Mouse (Mus musculus) limb, embryonic 14.5 days (tissue): ENCODE data around the gene Marco. TPM values are rescaled to one million over a fixed set of nuclear protein-coding genes. Genes with fewer than 3 reads are reported as not detected.
A peak's percentile ranks its signal among the peaks of the same experiment; 100 is the strongest.

Experiments
- ATAC-seq: fragments of 200-750 bp; cut with Nextera tagmentation; 2 replicates; pipeline ENCODE4 v1.8.0; 2017; ENCODE audit warnings: low read depth, moderate number of reproducible peaks, moderate TSS enrichment; ENCODE audit not compliant: low FRiP score
- DNase-seq: peaks from one replicate; pipeline ENCODE4 v3.0.0-alpha.2; 2015; ENCODE audit warnings: low spot score
- H3K27ac ChIP-seq: fragments of 300-500 bp; sonication (generic); replicated peaks from 2 replicates; pipeline ENCODE4 v1.5.1; 2014; ENCODE audit warnings: low read depth, mild to moderate bottlenecking, low read length, moderate library complexity, mixed read lengths
- H3K27me3 ChIP-seq: fragments of 300-500 bp; sonication (generic); 2 replicates; pipeline ENCODE4 v1.6.1; 2014; ENCODE audit warnings: low read length, mixed read lengths; ENCODE audit not compliant: control insufficient read depth, insufficient read depth
- H3K36me3 ChIP-seq: fragments of 300-500 bp; sonication (generic); 2 replicates; pipeline ENCODE4 v1.6.1; 2014; ENCODE audit warnings: mild to moderate bottlenecking, low read length, moderate library complexity, mixed read lengths; ENCODE audit not compliant: control insufficient read depth, insufficient read depth
- H3K4me1 ChIP-seq: fragments of 300-500 bp; sonication (generic); 2 replicates; pipeline ENCODE4 v1.6.1; 2014; ENCODE audit warnings: antibody characterized with exemption, low read length, mixed read lengths; ENCODE audit not compliant: control insufficient read depth, insufficient read depth
- H3K4me2 ChIP-seq: fragments of 300-500 bp; sonication (generic); replicated peaks from 2 replicates; pipeline ENCODE4 v1.6.1; 2014; ENCODE audit warnings: low read depth, mild to moderate bottlenecking, low read length, moderate library complexity; ENCODE audit not compliant: severe bottlenecking
- H3K4me3 ChIP-seq: fragments of 300-500 bp; sonication (generic); replicated peaks from 2 replicates; pipeline ENCODE4 v1.5.1; 2014; ENCODE audit warnings: low read length
- H3K9ac ChIP-seq: fragments of 300-500 bp; sonication (generic); 2 replicates; pipeline ENCODE4 v1.6.1; 2014; ENCODE audit warnings: mild to moderate bottlenecking, low read depth, low read length, moderate library complexity; ENCODE audit not compliant: severe bottlenecking
- H3K9me3 ChIP-seq: fragments of 300-500 bp; sonication (generic); 2 replicates; pipeline ENCODE4 v1.6.1; 2016; ENCODE audit warnings: low read length; ENCODE audit not compliant: control insufficient read depth
- POLR2A ChIP-seq: fragments of 200-500 bp; IDR thresholded peaks from 2 replicates; pipeline ENCODE4 v1.8.0; 2012; ENCODE audit warnings: inconsistent platforms, mild to moderate bottlenecking, moderate library complexity, borderline replicate concordance; ENCODE audit not compliant: insufficient read depth, insufficient read length; ENCODE audit errors: extremely low read depth
- WGBS: fragments of 180-500 bp; shearing (Covaris S2); extraction: QIAGEN DNeasy Blood & Tissue Kit; methylation state at CpG from one replicate; pipeline ENCODE4 v1.1.7; 2014; 5-methylcytosine and 5-hydroxymethylcytosine counted together
- polyA plus RNA-seq, 2 experiments: library from polyadenylated mRNA; depleted of rRNA in 1 of 2; stranded (reverse) in 1 of 2; unstranded in 1 of 2; fragments of >200 nt; fragmentation: Nextera tagmentation in 1 of 2; extraction: Ambion mirVana in 1 of 2; gene quantifications; 2 replicates each; pipeline versions ENCODE4 v1.2.1 to v1.2.3; 2012 to 2014

Gene Marco
- polyA plus RNA-seq, 2 experiments, result 0.10 TPM; not detected in 1

DNA sequence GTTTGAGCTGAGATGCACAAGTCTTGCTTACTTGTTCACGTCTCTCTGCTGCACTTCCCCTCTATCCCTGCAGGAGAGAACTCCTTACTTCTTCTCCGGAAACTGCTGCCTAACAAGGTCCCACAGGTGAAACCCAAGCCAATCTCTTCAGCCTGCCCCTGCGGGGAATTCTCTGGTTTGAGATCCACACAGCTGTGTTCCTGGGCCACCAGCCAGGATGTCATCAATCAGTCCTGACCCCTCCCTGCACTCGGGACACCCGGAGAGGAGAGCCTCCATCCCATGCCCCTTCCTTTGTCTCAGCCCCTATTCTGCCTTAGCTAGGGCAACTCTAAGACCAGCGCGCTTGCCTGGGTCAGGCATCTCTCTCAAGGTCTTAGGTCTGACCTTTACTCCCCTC lies 38.1 kb downstream of the Marco start:
- H3K4me2 ChIP-seq, result no peak overlapping the region
- no peaks in the 10 kb centered on the region for H3K4me1 ChIP-seq
- H3K9ac ChIP-seq, result no peak overlapping the region
- no peaks in the 10 kb centered on the region for H3K27me3 ChIP-seq
- H3K36me3 ChIP-seq, result no peaks in the 10 kb centered on the region
- H3K27ac ChIP-seq, result no peak overlapping the region
- no peak overlapping the region for H3K4me3 ChIP-seq
- DNase-seq (peak; percentile 33), ATAC-seq (peak; percentile 50)
- H3K9me3 ChIP-seq, result no peaks in the 10 kb centered on the region
- no peak for TF ChIP-seq POLR2A
- 23% methylated on average over 7 of the region's 7 CpGs for WGBS

DNA sequence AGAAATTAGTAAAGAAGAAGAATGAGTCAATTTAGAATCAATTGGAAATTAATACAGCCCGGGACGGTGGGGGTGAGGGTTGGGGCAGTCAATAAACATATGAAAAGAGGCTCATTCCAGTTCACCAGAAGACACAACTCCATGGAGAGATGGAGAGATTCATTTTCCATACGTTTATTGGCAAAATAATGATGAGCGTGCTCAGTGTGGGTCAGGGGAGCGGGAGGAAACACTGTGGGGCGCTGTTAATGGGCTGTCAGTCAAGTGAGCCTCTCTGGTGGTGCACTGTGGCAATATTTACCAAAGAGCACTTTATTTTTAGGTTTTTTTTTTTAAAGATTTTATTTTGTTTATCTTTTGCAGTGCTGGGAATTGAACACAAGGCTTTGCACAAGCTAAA lies 45.8 kb downstream of the Marco start:
- no peak overlapping the region for H3K4me2 ChIP-seq
- no peaks in the 10 kb centered on the region for H3K27me3 ChIP-seq
- H3K9ac ChIP-seq, result no peak overlapping the region
- no peaks in the 10 kb centered on the region for H3K36me3 ChIP-seq
- no peaks in the 10 kb centered on the region for H3K4me1 ChIP-seq
- H3K4me3 ChIP-seq, result no peak overlapping the region
- H3K27ac ChIP-seq, result no peak overlapping the region
- TF ChIP-seq POLR2A, result no peak
- ATAC-seq (no peak), DNase-seq (no peak)
- 82% methylated on average over 6 of the region's 6 CpGs for WGBS
- H3K9me3 ChIP-seq, result no peaks in the 10 kb centered on the region

DNA sequence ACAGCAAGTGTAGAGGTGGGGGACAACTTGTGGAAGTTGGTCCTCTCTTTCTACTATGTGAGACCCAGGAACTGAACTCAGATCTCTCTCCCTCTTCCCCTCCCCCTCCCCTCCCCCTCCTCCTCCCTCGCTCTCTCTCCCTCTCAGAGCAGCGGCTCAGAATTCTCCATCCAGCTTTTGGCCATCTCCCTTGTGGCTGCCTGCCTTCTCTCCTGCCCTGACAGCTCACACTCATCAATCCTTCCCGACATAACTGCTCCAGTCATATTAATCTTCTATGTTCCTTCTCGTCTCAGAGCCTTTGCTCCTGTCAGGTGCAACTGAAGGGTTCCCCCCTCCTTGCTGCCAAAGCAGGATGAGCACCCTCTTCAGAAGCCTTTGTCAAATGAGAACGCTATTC lies 46.3 kb downstream of the Marco start:
- no peaks in the 10 kb centered on the region for H3K9me3 ChIP-seq
- no peak overlapping the region for H3K4me2 ChIP-seq
- ATAC-seq (no peak), DNase-seq (no peak)
- H3K4me1 ChIP-seq, result no peaks in the 10 kb centered on the region
- no peak for TF ChIP-seq POLR2A
- H3K36me3 ChIP-seq, result no peaks in the 10 kb centered on the region
- no peak overlapping the region for H3K27ac ChIP-seq
- no peak overlapping the region for H3K4me3 ChIP-seq
- H3K9ac ChIP-seq, result no peak overlapping the region
- WGBS, result 69% methylated on average over 4 of the region's 5 CpGs
- no peaks in the 10 kb centered on the region for H3K27me3 ChIP-seq

DNA sequence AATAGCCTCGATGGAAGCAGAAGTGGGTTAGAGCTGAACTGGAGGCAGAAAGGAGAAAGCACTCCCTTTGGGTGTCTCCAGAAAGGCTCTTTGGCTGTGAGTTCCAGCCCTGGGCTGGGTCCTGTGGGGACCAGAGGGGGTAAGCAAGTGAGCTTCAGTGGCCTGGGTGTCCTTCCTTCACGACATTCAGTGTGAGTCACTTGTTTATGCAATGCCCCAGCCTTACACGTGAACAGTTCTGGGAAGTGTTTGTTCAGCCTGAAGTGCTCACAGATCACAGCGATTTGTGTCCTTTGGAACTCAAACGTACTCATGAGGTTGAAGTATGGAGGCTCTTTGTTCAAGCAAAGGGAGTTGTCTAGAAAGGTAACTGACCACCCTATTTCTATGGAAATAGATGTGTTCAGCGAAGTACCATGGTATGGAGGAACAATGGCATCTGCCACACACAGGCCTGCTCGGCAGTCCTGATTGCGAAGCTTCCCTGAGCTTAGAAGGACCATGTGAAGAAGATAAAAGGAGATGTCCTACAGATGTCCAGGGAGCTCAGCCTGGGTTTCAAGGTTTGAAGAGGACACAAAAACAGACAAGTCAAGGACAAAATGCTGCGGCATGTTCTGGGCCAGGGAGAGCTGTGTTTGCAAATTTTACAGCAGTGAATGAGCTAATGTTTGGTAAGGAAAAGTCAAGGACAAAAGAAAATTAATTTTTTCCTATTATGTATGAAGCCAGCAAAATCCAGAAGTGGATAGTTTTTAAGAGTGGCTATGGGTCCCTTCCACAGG lies 53.1 kb downstream of the Marco start:
- no peak for TF ChIP-seq POLR2A
- DNase-seq, result no peak

DNA sequence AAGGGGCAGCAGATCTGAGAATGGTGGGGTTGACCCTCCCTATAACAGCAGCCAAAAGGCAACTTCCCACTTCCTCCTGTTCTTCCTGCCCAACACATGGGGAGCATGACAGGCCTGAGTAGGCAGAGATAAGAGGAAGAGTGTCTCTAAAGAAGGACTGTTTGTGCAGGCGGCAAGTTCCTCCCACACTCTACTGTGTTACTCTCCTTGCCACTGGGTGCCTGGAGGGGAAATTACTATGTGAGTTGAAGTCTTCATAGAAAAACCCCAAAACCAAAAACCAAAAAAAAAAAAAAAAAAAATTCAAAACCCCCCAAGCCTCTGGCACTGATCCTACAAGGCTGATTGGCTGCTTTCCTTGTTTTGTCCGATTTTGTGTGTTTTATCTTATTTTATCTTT lies 55.2 kb downstream of the Marco start:
- TF ChIP-seq POLR2A, result no peak
- no peaks in the 10 kb centered on the region for H3K27me3 ChIP-seq
- no peak overlapping the region for H3K27ac ChIP-seq
- H3K9ac ChIP-seq, result no peak overlapping the region
- no peak overlapping the region for H3K4me2 ChIP-seq
- WGBS, result 84% methylated on average over 2 of the region's 2 CpGs
- no peaks in the 10 kb centered on the region for H3K36me3 ChIP-seq
- no peaks in the 10 kb centered on the region for H3K9me3 ChIP-seq
- ATAC-seq, result no peak
- no peak for DNase-seq
- no peak overlapping the region for H3K4me3 ChIP-seq
- H3K4me1 ChIP-seq, result no peaks in the 10 kb centered on the region

More for the DNA sequence above, 53.1 kb downstream of the Marco start:
- Histone ChIP-seq H3K27me3 (no peaks in the 10 kb centered on the region), H3K4me1 (no peaks in the 10 kb centered on the region), H3K9ac (no peak overlapping the region), H3K9me3 (no peaks in the 10 kb centered on the region), H3K36me3 (no peaks in the 10 kb centered on the region), H3K4me3 (no peak overlapping the region), H3K4me2 (no peak overlapping the region), H3K27ac (no peak overlapping the region)
- 80% methylated on average over 9 of the region's 9 CpGs for WGBS
- ATAC-seq, result no peak
